Mouse (Mus musculus) lung, postnatal 14 days (tissue): ENCODE results near the gene Gm8229.
"Not testable (repeated sequence)": the region's sequence is repeated elsewhere in the genome, so short reads cannot be mapped to it uniquely, and the experiment has no call there.

Experiments used
- DNase-seq: peaks from one replicate; pipeline ENCODE4 v3.0.0; 2021

The Gm8229 gene

GRCm38 (mm10) chr14:44365057-44365456, at the start of gene Gm8229:
Gm8229 (plus strand) TSS chr14:44365357.
- not testable (repeated sequence) for DNase-seq

- DNase-seq = not testable (repeated sequence)
These were observed 26.7 kb upstream of the Gm8229 start, which contains the start of gene Gm5930 for GRCm38 (mm10) chr14:44338484-44338883. Gm5930 (minus strand) TSS chr14:44338584.

GRCm38 (mm10) chr14:44361416-44361815, 3.7 kb upstream of the Gm8229 start:
- not testable (repeated sequence) for DNase-seq

GRCm38 (mm10) chr14:44362301-44362700, 2.9 kb upstream of the Gm8229 start:
- not testable (repeated sequence) for DNase-seq

GRCm38 (mm10) chr14:44384233-44384632, 19.1 kb downstream of the Gm8229 start:
- DNase-seq = not testable (repeated sequence)

GRCm38 (mm10) chr14:44410588-44410987, 45.4 kb downstream of the Gm8229 start, which contains the start of gene Gm3371:
Gm3371 (minus strand) TSS chr14:44410688.
- DNase-seq = not testable (repeated sequence)
